In the genomic region with DNA sequence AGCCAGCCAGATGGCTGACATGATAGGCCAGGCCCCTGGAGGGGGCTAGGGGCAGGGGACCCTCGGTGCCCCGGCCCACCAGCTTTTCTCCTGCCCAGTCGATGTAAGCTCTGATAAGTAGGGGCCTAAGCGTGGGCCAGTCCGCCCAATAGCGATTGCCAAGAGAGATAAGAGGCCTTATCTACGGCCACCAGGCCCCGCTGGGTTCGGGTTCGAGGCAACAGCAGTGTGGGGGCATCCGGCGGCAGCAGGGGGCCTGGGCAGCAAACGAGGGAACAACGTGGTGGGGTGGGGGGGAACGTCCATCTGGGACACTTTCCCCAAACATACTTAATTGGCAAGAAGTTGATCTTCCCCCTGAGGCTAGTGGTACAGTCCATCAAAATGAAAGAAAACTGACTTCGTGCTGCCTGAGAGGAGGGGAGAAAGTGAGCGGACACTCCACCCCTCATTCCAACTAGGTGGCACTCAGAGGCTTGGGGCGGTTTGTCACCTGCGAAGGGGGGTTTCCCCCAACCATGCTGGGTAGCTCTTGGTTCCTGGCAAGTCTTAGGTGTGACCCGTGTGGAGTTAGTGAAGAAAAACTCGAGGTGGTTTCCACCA, we compare ENCODE assay signal across 8 mouse cellular contexts. TPM values are rescaled to one million over a fixed set of nuclear protein-coding genes. Genes with fewer than 3 reads are reported as not detected.
DNase-seq lines count a peak whose midpoint lies in the region; ATAC-seq and TF ChIP-seq lines count a peak whose summit lies in the region.

No protein-coding gene starts in this region.

- WGBS in kidney, embryonic 14.5 days, result 4% methylated on average over 21 of the region's 21 CpGs
- 4% methylated on average over 21 of the region's 21 CpGs for WGBS in hindbrain, embryonic 13.5 days
- WGBS in lung, adult 2 months, result 13% methylated on average over 21 of the region's 21 CpGs

- ATAC-seq in kidney, embryonic 14.5 days (ENCODE audit: low FRiP score, low TSS enrichment), result no peak
- no peak for ATAC-seq in hindbrain, embryonic 13.5 days (ENCODE audit: low FRiP score)
- no peak for ATAC-seq in monocyte, adult 5-6 weeks (replicated peaks; ENCODE audit: insufficient number of reproducible peaks, low FRiP score, low TSS enrichment, poor library complexity, severe bottlenecking)

- H3K27me3 ChIP-seq in kidney, embryonic 14.5 days (ENCODE audit: control insufficient read depth, insufficient read depth, low read length), result peaks cover 5% of the 10 kb centered on the region; the same call in 1 of the 2 replicates
- peaks cover 54% of the 10 kb centered on the region for H3K27me3 ChIP-seq in hindbrain, embryonic 13.5 days

- peak overlapping the region; percentile 96 for H3K4me2 ChIP-seq in kidney, embryonic 14.5 days (replicated peaks; ENCODE audit: low read depth, low read length)
- H3K4me2 ChIP-seq in hindbrain, embryonic 13.5 days, result peak overlapping the region; percentile 90

- peak overlapping the region; percentile 88; the same call in 1 of the 2 replicates for H3K27ac ChIP-seq in kidney, embryonic 14.5 days (ENCODE audit: low read depth, low read length)
- H3K27ac ChIP-seq in hindbrain, embryonic 13.5 days, result peak overlapping the region; percentile 73

- peak overlapping the region; percentile 70 for H3K4me3 ChIP-seq in kidney, embryonic 14.5 days (ENCODE audit: low read length)
- H3K4me3 ChIP-seq in hindbrain, embryonic 13.5 days, result peak overlapping the region; percentile 68
- peak overlapping the region; percentile 70 for H3K4me3 ChIP-seq in lung, adult 2 months (replicated peaks; ENCODE audit: extremely low read depth, low read depth, low read length)

- peaks cover 34% of the 10 kb centered on the region for H3K4me1 ChIP-seq in kidney, embryonic 14.5 days (ENCODE audit: control insufficient read depth, insufficient read depth, low read length)
- peaks cover 65% of the 10 kb centered on the region for H3K4me1 ChIP-seq in hindbrain, embryonic 13.5 days (replicated peaks)
- H3K4me1 ChIP-seq in lung, adult 2 months (ENCODE audit: control insufficient read depth, insufficient read depth, low read length), result peaks cover 11% of the 10 kb centered on the region

- no peaks in the 10 kb centered on the region for H3K36me3 ChIP-seq in kidney, embryonic 14.5 days (ENCODE audit: control insufficient read depth, insufficient read depth, low read length)
- H3K36me3 ChIP-seq in hindbrain, embryonic 13.5 days, result no peaks in the 10 kb centered on the region

- TF ChIP-seq CTCF in lung, adult 2 months (IDR thresholded peaks at IDR 0.05; ENCODE audit: insufficient read depth, low read length), result no peak

- H3K9ac ChIP-seq in kidney, embryonic 14.5 days (ENCODE audit: low read depth, low read length), result peak overlapping the region; percentile 82
- peak overlapping the region; percentile 86 for H3K9ac ChIP-seq in hindbrain, embryonic 13.5 days

- no peaks in the 10 kb centered on the region for H3K9me3 ChIP-seq in kidney, embryonic 14.5 days (ENCODE audit: control insufficient read depth, low read length)
- H3K9me3 ChIP-seq in hindbrain, embryonic 13.5 days, result no peaks in the 10 kb centered on the region

- no peak for DNase-seq in kidney, adult 11 months
- DNase-seq in embryo, embryonic 10 days (ENCODE audit: low spot score), result peak; percentile 60
- DNase-seq in lung, adult 2 months, result peak; percentile 34
- DNase-seq in spleen, adult 12 weeks (ENCODE audit: low spot score), result peak; percentile 66
- no peak for DNase-seq in frontal cortex, postnatal 36 days (ENCODE audit: low spot score in 2 of 2)

- no peak for TF ChIP-seq POLR2A in lung, adult 2 months (IDR thresholded peaks at IDR 0.05; ENCODE audit: borderline replicate concordance, extremely low read depth, low read depth, low read length)

RNA-seq across cellular contexts. Expression of a gene that starts 2.8 kb away (rescaled TPM):
- 2.7 and 2.8 TPM in 2 replicates for polyA plus RNA-seq in kidney, embryonic 14.5 days (2014; fragmentation: Nextera tagmentation; extraction: Ambion mirVana)
- 1.4 and 1.5 TPM in 2 replicates for polyA plus RNA-seq in hindbrain, embryonic 13.5 days (2015; fragmentation: Nextera tagmentation; extraction: Ambion mirVana)
- polyA plus RNA-seq in lung, adult 2 months (2012; rRNA removed), result 32.0 and 38.4 TPM in 2 replicates
- 7.9 to 23.3 TPM (median 10.3 TPM) in 3 replicates for total RNA-seq in monocyte, adult 5-6 weeks (2017)

Comparison
In these comparisons a context has a peak if more than half of its experiments do, and no peak if none do; other contexts are left out.
1. DNase-seq: peak in embryo, embryonic 10 days (single experiment), lung, adult 2 months (single experiment) and spleen, adult 12 weeks (single experiment); none in kidney, adult 11 months (single experiment) and frontal cortex, postnatal 36 days (0 of 2).
2. Peak in every context shown above with its lines, with median percentiles within 50 percentile points of each other: H3K4me3 ChIP-seq.